8 mouse cellular contexts compared by ENCODE assay signal in genomic region chr5:36324140-36324572, GRCm38 (mm10).
DNase-seq lines count a peak whose midpoint lies in the region; ATAC-seq lines count a peak whose summit lies in the region.
"Had no signal": no experiment of that assay in that cellular context is flagged by ENCODE, and none has a peak within 500 bp of the region (broad histone marks: within the 10 kb centered on the region; RNA-seq: fewer than 3 reads in every experiment).

No protein-coding gene starts in this region.

- no peaks in the 10 kb centered on the region for H3K9me3 ChIP-seq in neural tube, embryonic 11.5 days (ENCODE audit: control insufficient read depth, low read length)
- no peaks in the 10 kb centered on the region for H3K9me3 ChIP-seq in hindbrain, embryonic 11.5 days (ENCODE audit: control insufficient read depth, low read length)
- no peaks in the 10 kb centered on the region for H3K9me3 ChIP-seq in limb, embryonic 10.5 days (replicated peaks)
- H3K9me3 ChIP-seq in neural tube, embryonic 14.5 days (ENCODE audit: control insufficient read depth, low read length), result no peaks in the 10 kb centered on the region

- no peak for ATAC-seq in neural tube, embryonic 11.5 days (ENCODE audit: insufficient read depth, low FRiP score, low TSS enrichment)
- ATAC-seq in hindbrain, embryonic 11.5 days (ENCODE audit: low FRiP score), result 0 out of 2 replicates have a peak, but pooled peaks have one; percentile 37
- ATAC-seq in neural tube, embryonic 14.5 days (ENCODE audit: low read depth), result peak; percentile 87
- ATAC-seq in granulocyte monocyte progenitor cell, adult 5-6 weeks (replicated peaks; ENCODE audit: poor library complexity, severe bottlenecking), result no peak

- H3K4me1 ChIP-seq in neural tube, embryonic 11.5 days (ENCODE audit: control insufficient read depth, insufficient read depth, low read length), result peaks cover 10% of the 10 kb centered on the region
- H3K4me1 ChIP-seq in hindbrain, embryonic 11.5 days (replicated peaks; ENCODE audit: control insufficient read depth, insufficient read depth, low read length), result peaks cover 7% of the 10 kb centered on the region
- peaks cover 40% of the 10 kb centered on the region for H3K4me1 ChIP-seq in limb, embryonic 10.5 days
- H3K4me1 ChIP-seq in neural tube, embryonic 14.5 days (ENCODE audit: control insufficient read depth, insufficient read depth, low read length), result peaks cover 3% of the 10 kb centered on the region; the same call in 1 of the 2 replicates

- no peak overlapping the region for H3K27ac ChIP-seq in neural tube, embryonic 11.5 days (ENCODE audit: low read depth, low read length)
- H3K27ac ChIP-seq in hindbrain, embryonic 11.5 days (ENCODE audit: low read depth, low read length), result no peak overlapping the region
- H3K27ac ChIP-seq in limb, embryonic 10.5 days, result peak overlapping the region; percentile 78
- peak overlapping the region; percentile 28; the same call in 1 of the 2 replicates for H3K27ac ChIP-seq in neural tube, embryonic 14.5 days (ENCODE audit: low read depth, low read length)
- H3K27ac ChIP-seq: liver, embryonic 14.5 days had no signal

- 48% methylated on average over 9 of the region's 9 CpGs for WGBS in neural tube, embryonic 11.5 days
- 54% methylated on average over 9 of the region's 9 CpGs for WGBS in hindbrain, embryonic 11.5 days
- WGBS in limb, embryonic 10.5 days, result 69% methylated on average over 9 of the region's 9 CpGs
- WGBS in neural tube, embryonic 14.5 days, result 34% methylated on average over 9 of the region's 9 CpGs

- peak; percentile 38 for DNase-seq in neural tube, embryonic 11.5 days (ENCODE audit: low spot score)
- no peak for DNase-seq in neural tube, embryonic 10.5 days (ENCODE audit: extremely low spot score, low spot score)
- DNase-seq in cerebellum, postnatal 4 days (ENCODE audit: low spot score in 2 of 2), result peak; percentile 55 to 68
- no peak for DNase-seq in hindbrain, embryonic 11.5 days (ENCODE audit: low spot score)
- no peak for DNase-seq in limb, embryonic 10.5 days (ENCODE audit: low spot score)

- no peaks in the 10 kb centered on the region for H3K27me3 ChIP-seq in neural tube, embryonic 11.5 days (ENCODE audit: control insufficient read depth, insufficient read depth, low read length)
- peaks cover 5% of the 10 kb centered on the region; the same call in 1 of the 2 replicates for H3K27me3 ChIP-seq in hindbrain, embryonic 11.5 days (ENCODE audit: control insufficient read depth, insufficient read depth, low read length)
- no peaks in the 10 kb centered on the region for H3K27me3 ChIP-seq in limb, embryonic 10.5 days (ENCODE audit: low read depth, poor library complexity, severe bottlenecking)
- peaks cover 2% of the 10 kb centered on the region; the same call in 1 of the 2 replicates for H3K27me3 ChIP-seq in neural tube, embryonic 14.5 days (ENCODE audit: control insufficient read depth, insufficient read depth, low read length)

- no peak overlapping the region for H3K4me3 ChIP-seq in neural tube, embryonic 11.5 days (ENCODE audit: low read depth, low read length)
- no peak overlapping the region for H3K4me3 ChIP-seq in hindbrain, embryonic 11.5 days (ENCODE audit: low read depth, low read length)
- H3K4me3 ChIP-seq in limb, embryonic 10.5 days, result no peak overlapping the region
- H3K4me3 ChIP-seq in neural tube, embryonic 14.5 days (ENCODE audit: low read depth, low read length), result no peak overlapping the region

- no peak overlapping the region for H3K9ac ChIP-seq in neural tube, embryonic 11.5 days (ENCODE audit: low read length)
- H3K9ac ChIP-seq in hindbrain, embryonic 11.5 days (ENCODE audit: low read depth, low read length), result no peak overlapping the region
- no peak overlapping the region for H3K9ac ChIP-seq in neural tube, embryonic 14.5 days (replicated peaks; ENCODE audit: low read depth, low read length)
- H3K9ac ChIP-seq: liver, embryonic 14.5 days had no signal

- no peak overlapping the region for H3K4me2 ChIP-seq in neural tube, embryonic 11.5 days (ENCODE audit: low read depth)
- H3K4me2 ChIP-seq in hindbrain, embryonic 11.5 days (replicated peaks; ENCODE audit: low read depth, low read length), result no peak overlapping the region
- no peak overlapping the region for H3K4me2 ChIP-seq in neural tube, embryonic 14.5 days (ENCODE audit: low read depth, low read length)

- no peaks in the 10 kb centered on the region for H3K36me3 ChIP-seq in neural tube, embryonic 11.5 days (ENCODE audit: control insufficient read depth, insufficient read depth, low read length)
- no peaks in the 10 kb centered on the region for H3K36me3 ChIP-seq in hindbrain, embryonic 11.5 days (ENCODE audit: control insufficient read depth, insufficient read depth, low read length)
- no peaks in the 10 kb centered on the region for H3K36me3 ChIP-seq in limb, embryonic 10.5 days
- H3K36me3 ChIP-seq in neural tube, embryonic 14.5 days (ENCODE audit: control insufficient read depth, insufficient read depth, low read length), result no peaks in the 10 kb centered on the region

Comparison
In these comparisons a context has a peak if more than half of its experiments do, and no peak if none do; other contexts are left out.
1. ATAC-seq: peak in hindbrain, embryonic 11.5 days (single experiment) and neural tube, embryonic 14.5 days (single experiment); none in neural tube, embryonic 11.5 days (single experiment) and granulocyte monocyte progenitor cell, adult 5-6 weeks (single experiment).
2. DNase-seq: peak in neural tube, embryonic 11.5 days (single experiment) and cerebellum, postnatal 4 days (2 of 2); none in neural tube, embryonic 10.5 days (single experiment), hindbrain, embryonic 11.5 days (single experiment) and limb, embryonic 10.5 days (single experiment).
3. H3K27ac ChIP-seq: peak in limb, embryonic 10.5 days (single experiment) and neural tube, embryonic 14.5 days (single experiment); none in neural tube, embryonic 11.5 days (single experiment) and hindbrain, embryonic 11.5 days (single experiment).